Mouse (Mus musculus) CD4-positive naive resting alpha-beta T cell, adult 76 days (primary cell): Measurements from ENCODE around the gene 4930555G01Rik. TPM values are rescaled to one million over a fixed set of nuclear protein-coding genes. Genes with fewer than 3 reads are reported as not detected.

ENCODE experiments used
- total RNA-seq: library from RNA; stranded (reverse); gene quantifications from one replicate; pipeline ENCODE4 v1.2.4, GENCODE M21; 2023

Gene 4930555G01Rik
- not detected for total RNA-seq

DNA sequence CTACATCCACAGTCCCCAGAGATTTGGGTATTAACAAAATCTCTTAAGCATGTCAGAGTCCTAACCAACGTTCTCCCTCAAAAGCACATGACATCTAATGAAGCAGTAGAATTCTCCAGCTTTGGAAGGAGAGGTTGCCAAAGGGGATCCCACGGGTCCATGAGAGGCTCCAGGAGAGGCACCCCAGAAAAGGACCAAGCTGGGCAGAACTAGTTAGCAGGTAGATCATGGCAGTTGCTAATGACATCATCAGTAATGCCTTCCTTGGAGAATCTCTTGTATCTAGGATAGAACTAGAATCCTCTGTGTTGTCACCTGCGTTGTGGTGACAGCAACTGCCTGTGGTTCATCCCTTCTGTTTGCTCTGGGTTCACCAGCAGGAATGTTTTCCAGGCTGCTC, at the start of gene 4930555G01Rik:
Gene 4930555G01Rik, plus strand, starts transcription at position 301 of the 400 bp plus-strand sequence.

DNA sequence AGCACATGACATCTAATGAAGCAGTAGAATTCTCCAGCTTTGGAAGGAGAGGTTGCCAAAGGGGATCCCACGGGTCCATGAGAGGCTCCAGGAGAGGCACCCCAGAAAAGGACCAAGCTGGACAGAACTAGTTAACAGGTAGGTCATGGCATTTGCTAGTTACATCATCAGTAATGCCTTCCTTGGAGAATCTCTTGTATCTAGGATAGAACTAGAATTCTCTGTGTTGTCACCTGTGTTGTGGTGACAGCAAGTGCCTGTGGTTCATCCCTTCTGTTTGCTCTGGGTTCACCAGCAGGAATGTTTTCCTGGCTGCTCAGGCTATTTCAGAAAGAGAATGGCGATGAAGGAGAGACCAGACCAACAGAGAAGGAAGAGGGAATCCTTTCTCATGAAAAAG, 34.8 kb upstream of the 4930555G01Rik start, which contains the start of gene Gm3298:
Gene Gm3298, plus strand, starts transcription at position 301 of the 400 bp plus-strand sequence.

DNA sequence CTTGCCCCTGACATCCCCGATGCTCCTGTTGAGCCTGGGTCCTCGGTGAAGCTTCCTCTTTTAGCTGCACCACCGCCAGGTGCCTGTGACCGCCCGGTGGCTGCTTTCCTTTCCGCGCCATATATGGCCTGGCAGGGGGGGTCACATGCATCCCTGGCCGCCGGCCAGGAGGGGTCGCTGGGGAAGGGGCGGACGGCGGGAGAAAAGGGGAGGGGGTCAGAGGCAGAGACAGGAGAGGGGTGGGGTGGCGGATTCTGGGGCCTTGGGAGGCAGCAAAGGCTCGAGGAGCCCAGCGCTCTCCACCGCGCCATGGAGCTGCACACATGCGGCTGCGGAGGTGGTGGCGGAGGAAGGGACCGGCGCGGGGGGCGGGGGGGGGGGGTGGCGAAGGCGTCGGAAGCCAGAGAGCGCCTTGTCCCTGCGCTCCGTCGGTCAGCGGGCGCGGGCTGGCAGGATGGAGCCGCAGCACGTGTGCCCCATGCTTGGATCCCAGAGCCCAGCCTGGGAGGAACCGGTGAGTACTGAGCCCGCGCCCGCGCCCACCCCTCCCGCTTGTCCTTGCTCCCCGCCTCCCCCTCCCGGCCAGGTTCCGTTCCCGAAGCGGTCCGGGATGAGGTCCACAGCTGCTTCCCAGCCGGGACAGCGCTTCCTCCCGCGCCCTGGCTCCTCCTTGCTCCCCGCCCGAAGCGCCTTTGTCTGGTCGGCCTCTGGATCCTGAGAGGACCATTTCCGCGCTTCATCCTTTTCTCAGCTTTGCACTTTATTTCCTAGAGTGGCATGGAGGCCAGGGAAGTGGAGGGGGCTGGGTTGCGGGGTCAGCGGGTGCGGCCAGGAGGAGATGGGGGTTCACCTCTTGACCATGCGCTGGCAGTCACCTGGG, 20.4 kb downstream of the 4930555G01Rik start, which contains the start of gene Gm8281:
Gene Gm8281, plus strand, starts transcription at position 430 of the 880 bp plus-strand sequence.

Other genes with a start within 250 kb of the 4930555G01Rik start
- not detected for gene Gm3269, start 212.5 kb upstream of the 4930555G01Rik start, total RNA-seq
- not detected for gene Gm3264, start 195.1 kb upstream of the 4930555G01Rik start, total RNA-seq
- not detected for gene Gm3278, start 158.2 kb upstream of the 4930555G01Rik start, total RNA-seq
- not detected for gene Gm8297, start 66.7 kb upstream of the 4930555G01Rik start, total RNA-seq
- not detected for gene Gm3298, start 34.7 kb upstream of the 4930555G01Rik start, total RNA-seq
- gene Gm8281, start 20.4 kb downstream of the 4930555G01Rik start, total RNA-seq = not detected
- gene Gm8279, start 80.9 kb downstream of the 4930555G01Rik start, total RNA-seq = not detected
- not detected for gene Gm3317, start 113.9 kb downstream of the 4930555G01Rik start, total RNA-seq
- not detected for gene Gm8271, start 135.2 kb downstream of the 4930555G01Rik start, total RNA-seq
- gene Gm3526, start 210.0 kb downstream of the 4930555G01Rik start, total RNA-seq = not detected